Mouse (Mus musculus) lung, postnatal 0 days (tissue): ENCODE data around the gene Rpl36a.

Experiments
- CTCF ChIP-seq: IDR thresholded peaks from 2 replicates; pipeline ENCODE4 v1.5.1; 2016; ENCODE audit warnings: antibody characterized with exemption, mild to moderate bottlenecking
- EP300 ChIP-seq: IDR thresholded peaks from 2 replicates; pipeline ENCODE4 v1.6.1; 2016; ENCODE audit warnings: antibody characterized with exemption, mild to moderate bottlenecking, control low read depth

DNA sequence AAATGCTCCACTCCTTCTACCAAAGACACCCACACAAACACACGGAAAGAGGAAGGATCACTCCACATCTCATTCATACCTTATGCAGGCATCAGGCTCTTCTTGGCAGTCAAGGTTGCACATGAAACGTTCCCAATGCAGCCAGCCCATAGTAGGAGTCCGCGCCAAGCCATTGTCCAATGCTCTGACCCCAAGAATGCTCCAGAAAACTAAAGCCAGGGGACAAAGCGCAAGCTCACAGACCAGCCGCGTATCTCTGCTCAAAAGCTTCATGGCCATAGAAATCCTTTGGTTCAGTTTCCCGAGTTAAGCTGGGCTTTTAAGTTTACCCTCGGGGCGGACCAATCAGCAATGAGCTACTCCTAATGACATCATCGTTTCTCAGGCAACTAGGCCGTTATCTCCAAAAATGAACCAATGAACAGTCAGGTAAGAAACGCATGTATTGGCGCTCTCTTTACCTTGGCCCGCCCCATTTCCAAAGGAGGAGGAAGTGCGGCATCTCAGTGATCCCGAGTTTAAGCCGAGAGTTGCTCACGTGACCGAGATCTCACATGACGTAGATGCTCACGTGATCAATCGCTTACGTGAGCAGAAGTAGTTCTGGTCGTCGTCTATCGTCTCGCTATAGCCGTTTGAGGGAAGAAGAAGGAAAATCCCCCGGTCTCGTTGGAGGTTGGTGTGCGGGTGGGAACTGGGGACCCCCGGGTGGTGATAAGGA, 15.4 kb downstream of the Rpl36a start, which contains the start of the genes Gla and Hnrnph2:
- TF ChIP-seq EP300 (peak; percentile 43; the same call in 1 of the 2 replicates), CTCF (no peak)
